Mouse (Mus musculus): Measurements from ENCODE around the gene Tmem238.
"Not testable (repeated sequence)": the region's sequence is repeated elsewhere in the genome, so short reads cannot be mapped to it uniquely, and the experiment has no call there.

The Tmem238 gene

DNA sequence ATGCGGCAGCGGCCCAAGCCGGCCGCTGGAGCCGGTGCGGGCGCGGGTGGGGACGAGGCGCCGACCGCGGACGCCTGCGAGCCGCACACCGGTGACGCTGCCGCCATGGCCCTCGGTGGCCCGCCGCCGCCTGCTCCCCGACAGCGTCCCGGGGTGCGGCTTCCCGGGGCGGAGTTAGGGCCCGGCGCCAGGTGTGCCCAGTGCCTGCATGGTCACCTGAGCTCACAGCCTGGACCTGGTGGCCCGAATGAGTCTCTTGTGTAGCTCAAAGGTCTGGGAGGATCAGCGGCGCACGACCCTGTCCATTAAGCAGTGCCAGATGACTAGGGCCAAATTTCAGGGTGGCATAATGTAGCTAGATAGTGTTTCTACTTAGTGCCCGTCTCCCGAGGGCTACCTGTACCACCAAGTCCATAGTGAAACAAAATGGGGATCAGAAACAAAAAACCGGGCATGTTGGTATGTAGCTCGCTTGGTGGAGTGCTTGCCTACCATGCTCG, at the start of gene Tmem238:
Gene Tmem238 (minus strand): TSS at position 221 of the 500 bp plus-strand sequence.
- peak in 1 of 2 experiments; percentile 41 for DNase-seq (ENCODE audit: low spot score in 2 of 2)

DNA sequence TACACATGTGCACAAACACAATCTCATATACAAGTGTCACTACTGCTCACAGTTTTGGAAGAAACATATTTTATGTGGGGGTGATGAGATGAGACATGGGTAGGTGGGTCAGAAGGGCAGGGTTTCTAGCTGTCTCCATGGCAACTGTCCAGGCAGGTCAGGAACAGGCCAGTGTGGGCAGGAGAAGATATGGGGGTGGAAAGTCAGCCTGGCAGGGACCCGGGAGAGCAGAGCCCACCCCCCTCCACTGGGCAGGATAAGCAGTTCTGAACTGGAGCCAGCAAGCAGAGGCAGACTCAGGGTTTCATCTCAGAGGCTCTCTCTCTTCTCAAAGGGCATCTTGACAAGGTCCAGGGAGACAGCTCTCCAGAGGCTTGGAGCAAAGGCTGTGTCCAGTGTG, 48.2 kb upstream of the Tmem238 start:
- DNase-seq (ENCODE audit: low spot score in 2 of 2): no peak

DNA sequence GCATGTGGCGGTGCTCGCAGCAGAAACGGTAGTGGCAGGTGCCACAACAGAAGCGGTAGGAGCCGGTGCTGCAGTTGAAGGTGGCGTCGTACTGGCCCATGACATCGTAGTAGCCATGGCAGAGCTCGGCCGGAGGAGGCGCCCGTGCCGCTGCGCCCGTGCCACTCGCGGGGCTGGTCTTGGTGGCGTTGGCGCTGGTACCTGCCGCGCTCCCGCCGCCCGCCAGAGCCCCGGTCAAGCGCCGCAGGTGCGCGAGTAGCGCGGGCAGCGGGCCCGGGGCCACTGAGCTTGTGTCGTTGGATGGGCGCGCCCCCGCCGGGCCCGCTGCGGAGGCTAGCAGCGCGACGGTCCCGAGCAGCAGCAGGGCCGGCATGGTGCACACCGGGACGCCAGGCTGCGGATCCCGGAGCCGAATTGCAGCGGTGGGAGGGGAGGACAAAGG, 46.9 kb upstream of the Tmem238 start:
- DNase-seq (ENCODE audit: low spot score in 2 of 2): peak; percentile 63 to 67

- DNase-seq (ENCODE audit: low spot score in 2 of 2): no peak
Measured at GRCm38 (mm10) chr7:4835631-4836327, 46.3 kb upstream of the Tmem238 start.

GRCm38 (mm10) chr7:4830476-4830875, 41.0 kb upstream of the Tmem238 start:
- no peak for DNase-seq (ENCODE audit: low spot score in 2 of 2)

DNA sequence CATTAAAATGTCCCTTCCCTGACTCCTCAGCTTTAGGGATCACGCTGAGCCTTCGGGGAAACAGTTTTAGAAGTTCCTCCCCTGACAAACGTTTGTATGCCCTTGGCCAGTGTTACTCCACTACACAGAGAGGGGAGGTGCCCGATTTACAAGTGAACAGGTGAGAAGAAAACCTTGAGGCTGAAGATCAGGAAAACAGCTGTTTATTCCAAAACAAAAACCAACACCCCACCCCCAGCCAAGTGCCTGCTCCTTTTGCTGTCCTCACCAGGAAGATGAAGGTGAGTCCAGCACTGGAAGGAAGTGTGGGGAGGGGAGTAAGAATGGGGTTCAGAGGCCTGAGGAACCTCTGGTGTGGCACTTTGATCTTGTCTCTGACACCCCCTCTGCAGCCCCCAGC, 35.9 kb upstream of the Tmem238 start:
- DNase-seq (ENCODE audit: low spot score in 2 of 2): no peak

DNA sequence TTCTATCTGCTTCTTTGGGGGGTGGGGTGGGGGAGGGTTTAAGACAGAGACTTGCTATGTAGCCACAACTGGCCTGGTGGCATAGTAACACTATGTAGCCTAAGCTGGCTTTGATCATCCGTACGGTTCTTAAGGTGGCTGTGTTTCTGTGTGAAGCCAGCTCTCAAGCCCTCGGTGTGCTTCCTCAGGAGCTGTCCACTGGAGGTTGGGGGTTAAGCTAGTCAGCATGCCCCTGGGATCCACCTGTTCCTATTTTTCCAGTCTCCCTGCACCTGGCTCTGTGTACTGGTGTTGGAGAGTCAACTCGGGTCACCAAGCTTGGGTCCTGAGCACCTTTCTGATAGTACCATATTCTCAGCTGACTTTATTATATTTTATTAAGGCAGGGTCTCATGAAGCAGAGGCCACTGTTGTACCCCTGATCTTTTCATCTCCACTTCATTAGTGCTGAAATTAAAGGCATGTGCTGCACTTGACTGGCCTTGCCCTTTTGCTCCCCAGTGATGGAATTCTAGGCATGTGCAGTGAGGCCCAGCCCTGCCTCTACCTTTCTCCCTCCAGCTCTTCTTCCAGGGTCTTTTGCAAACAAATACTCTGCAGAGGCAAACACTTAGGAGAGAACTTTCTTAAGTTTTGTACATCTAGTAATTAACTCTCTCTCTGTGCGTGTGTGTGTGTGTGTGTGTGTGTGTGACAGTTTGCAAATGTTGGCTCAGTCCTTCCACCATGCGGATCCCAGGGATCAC, 32.9 kb upstream of the Tmem238 start:
- DNase-seq (ENCODE audit: low spot score in 2 of 2): no peak

GRCm38 (mm10) chr7:4821690-4822089, 32.2 kb upstream of the Tmem238 start:
- DNase-seq (ENCODE audit: low spot score in 2 of 2): peak; percentile 72 to 78

DNA sequence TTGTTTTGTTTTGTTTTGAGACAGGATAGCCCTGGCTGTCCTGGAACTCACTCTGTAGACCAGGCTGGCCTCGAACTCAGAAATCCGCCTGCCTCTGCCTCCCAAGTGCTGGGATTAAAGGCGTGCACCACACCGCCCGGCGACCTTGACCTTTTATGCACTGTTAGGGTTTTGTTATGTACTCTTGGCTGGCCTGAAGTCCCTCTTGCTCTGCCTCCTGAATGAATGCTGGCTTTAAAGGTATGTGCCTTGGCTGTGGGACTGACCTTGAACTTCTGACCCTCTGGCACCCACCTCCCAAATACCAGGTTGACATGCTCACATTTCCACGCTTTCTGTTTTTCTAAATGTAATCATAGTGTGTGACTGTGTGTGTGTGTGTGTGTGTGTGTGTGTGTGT, 31.5 kb upstream of the Tmem238 start:
- DNase-seq (ENCODE audit: low spot score in 2 of 2): not testable (repeated sequence)

- no peak for DNase-seq (ENCODE audit: low spot score in 2 of 2)
Measured at GRCm38 (mm10) chr7:4816559-4816958, 27.1 kb upstream of the Tmem238 start.

- no peak for DNase-seq (ENCODE audit: low spot score in 2 of 2)
Measured at GRCm38 (mm10) chr7:4813105-4813791, 23.8 kb upstream of the Tmem238 start.

DNA sequence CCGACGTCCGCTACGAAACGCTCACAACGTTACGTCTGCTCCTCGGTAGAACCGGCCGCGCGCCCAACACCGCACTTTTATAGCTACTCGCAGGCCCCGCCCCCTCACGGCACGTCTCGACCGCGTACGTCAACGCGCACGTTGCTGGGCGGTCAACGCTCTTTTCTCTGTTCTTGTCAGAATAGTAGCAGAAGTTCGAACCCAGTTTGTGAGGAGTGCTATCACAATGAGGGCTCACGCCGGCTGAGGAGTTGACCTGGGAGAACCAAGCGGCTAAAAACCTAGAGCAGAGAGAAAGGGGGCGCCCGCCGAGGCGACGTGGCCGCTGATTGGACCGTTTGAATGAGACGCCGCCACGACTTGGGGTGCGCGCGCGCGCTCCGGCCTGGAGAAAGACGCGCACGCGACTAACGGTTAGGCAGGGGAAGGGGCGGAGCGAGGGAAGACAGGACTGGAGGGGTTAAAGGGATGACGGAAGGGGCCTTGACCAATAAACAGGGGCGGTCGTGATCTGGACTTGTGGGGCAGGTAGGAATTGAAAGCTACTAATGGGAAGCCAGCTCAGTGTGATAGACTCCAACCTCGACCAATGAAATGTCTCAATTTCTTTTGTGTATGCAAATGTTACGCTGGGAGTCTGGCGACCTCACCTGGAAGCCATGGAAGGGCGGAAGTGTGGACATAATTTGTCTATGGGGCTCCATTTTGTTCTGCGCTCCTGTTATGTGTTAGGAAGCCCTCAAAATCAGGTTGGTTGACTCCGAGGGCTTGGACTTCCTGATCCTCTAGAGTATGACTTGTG, 23.0 kb upstream of the Tmem238 start, which contains the start of gene Ube2s:
Gene Ube2s (minus strand): TSS at position 288 of the 802 bp plus-strand sequence.
- DNase-seq (ENCODE audit: low spot score in 2 of 2): peak; percentile 99 to 100

- DNase-seq (ENCODE audit: low spot score in 2 of 2): peak; percentile 61 to 63
Measured at GRCm38 (mm10) chr7:4811842-4812302, 22.4 kb upstream of the Tmem238 start.

- DNase-seq (ENCODE audit: low spot score in 2 of 2): not testable (repeated sequence)
Measured at GRCm38 (mm10) chr7:4811131-4811530, 21.7 kb upstream of the Tmem238 start.

- DNase-seq (ENCODE audit: low spot score in 2 of 2): no peak
Measured at GRCm38 (mm10) chr7:4806716-4807115, 17.3 kb upstream of the Tmem238 start.

DNA sequence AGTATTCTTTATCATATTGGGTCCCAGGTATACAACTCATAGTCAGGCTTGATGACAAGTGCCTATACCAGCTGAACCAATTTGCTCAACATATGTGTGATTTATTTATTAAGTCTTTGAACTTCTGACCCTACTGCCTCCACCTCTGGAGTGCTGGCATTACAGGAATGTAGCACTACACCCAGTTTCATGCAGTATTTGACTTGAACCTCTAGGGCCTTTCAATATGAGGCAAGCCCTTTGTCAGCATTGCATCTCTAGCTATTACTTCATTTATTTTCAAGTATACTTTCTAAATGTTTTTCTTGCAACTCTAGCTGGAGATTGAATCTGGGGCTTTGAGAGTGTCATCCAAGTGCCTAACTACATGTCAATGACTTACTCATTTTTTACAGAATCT, 12.8 kb upstream of the Tmem238 start:
- DNase-seq (ENCODE audit: low spot score in 2 of 2): no peak

- DNase-seq (ENCODE audit: low spot score in 2 of 2): peak in 1 of 2 experiments; percentile 55
Measured at GRCm38 (mm10) chr7:4795767-4796433, 6.4 kb upstream of the Tmem238 start.

DNA sequence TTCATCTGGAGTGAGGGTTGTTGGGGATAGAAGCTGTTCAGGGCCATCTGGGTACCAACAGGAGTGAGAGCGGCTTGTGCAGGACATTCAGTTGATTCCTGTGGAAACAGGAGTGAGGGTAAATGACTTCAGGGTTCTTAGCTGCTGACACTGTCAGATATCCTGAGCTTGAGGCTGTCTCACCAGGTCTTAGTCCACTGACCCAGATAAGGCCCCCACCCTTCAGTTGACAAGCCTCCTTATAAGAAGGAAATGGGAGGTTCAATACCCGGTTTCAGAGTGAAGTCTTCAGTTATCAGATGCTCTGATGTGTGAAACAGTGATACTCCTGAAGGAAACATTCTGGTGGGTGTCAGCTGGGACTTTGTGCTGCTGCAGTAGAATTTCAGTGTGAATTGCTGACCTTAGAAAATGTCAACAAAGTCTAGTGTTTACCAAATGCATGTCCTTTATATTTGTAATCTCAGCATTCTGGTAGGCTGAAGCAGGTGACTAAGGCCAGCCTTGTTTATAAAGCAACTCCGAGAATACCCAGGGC, 5.2 kb upstream of the Tmem238 start:
- no peak for DNase-seq (ENCODE audit: low spot score in 2 of 2)

- no peak for DNase-seq (ENCODE audit: low spot score in 2 of 2)
Measured at GRCm38 (mm10) chr7:4793674-4794073, 4.2 kb upstream of the Tmem238 start.

DNA sequence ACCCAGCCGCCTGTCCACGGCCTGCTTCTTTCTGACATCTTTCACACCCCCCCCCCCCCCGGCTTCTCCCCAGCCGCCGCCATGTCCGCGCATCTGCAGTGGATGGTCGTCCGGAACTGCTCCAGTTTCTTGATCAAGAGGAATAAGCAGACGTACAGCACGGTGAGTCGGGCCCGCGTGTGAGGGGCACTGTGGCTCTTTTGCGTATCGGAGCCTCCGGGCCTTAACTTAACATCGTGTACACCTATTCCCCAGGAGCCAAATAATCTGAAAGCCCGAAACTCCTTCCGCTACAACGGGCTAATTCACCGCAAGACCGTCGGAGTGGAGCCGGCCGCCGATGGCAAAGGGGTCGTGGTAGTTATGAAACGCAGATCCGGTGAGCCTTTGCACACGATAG, 3.8 kb upstream of the Tmem238 start:
- DNase-seq (ENCODE audit: low spot score in 2 of 2): not testable (repeated sequence)

All from right cerebral cortex, postnatal 10 days (tissue).